Mouse (Mus musculus): Measurements from ENCODE around the gene Kif6.

- TF ChIP-seq CTCF (IDR thresholded peaks at IDR 0.05; ENCODE audit: control insufficient read depth, insufficient read depth, low read length) (no peak), POLR2A (IDR thresholded peaks at IDR 0.05; ENCODE audit: borderline replicate concordance, control insufficient read depth, low read depth, low read length) (no peak)
Observed at GRCm38 (mm10) chr17:49652357-49652756, 37.4 kb downstream of the Kif6 start.

Data from bone marrow, adult 2 months (tissue).